Mouse (Mus musculus) embryo, embryonic 9.5 days (tissue): ENCODE results near the gene Igsf9.

Experiments
- DNase-seq: peaks from one replicate; pipeline ENCODE4 v3.0.0-alpha.2; 2017; ENCODE audit errors: extremely low spot score

Igsf9 gene

DNA sequence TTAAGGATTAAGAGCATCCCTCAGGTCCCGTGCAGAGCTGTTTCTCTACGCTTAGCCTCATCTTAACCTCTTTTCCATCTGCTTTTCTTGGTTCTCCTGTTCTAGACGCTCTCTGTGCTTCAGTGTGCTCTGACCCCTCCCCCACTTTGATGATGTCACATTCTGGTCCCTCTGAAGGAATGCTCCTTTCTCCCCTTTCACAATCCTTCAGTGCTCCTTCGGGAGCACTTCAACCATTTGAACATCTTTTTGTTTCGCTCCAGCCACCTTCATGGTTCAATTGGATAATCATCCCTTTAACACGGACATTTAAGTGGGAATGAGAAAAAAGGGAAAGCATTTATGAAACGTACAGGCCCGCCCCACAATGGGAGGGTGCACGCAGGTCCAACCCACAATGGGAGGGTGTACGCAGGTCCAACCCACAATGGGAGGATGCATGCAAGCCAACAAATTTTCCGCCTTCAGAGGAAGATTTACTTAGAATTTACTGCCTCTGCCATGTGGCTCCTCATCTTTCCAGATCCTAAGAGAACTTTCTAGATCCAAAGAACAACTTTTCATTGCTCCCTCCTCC, 13.2 kb upstream of the Igsf9 start:
- no peak for DNase-seq

DNA sequence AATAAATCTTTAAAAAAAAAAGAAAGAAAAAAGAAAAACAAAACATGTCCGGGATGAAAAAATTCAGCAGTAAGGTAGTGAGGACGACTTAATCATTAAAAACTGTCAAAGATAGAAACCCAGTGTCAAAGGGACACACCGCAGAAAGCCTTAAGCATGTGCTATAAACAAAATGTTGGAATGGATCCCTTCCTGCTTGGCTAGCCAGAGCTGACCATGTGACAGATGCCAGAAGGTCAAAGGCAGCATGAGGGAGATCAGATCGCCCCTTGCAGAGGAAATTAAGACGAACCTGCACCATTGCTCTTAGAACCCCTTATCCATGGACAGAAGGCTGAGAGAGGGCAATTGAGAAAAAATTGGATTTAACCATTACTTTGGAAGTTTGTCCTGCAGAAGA, 12.2 kb upstream of the Igsf9 start:
- no peak for DNase-seq

DNA sequence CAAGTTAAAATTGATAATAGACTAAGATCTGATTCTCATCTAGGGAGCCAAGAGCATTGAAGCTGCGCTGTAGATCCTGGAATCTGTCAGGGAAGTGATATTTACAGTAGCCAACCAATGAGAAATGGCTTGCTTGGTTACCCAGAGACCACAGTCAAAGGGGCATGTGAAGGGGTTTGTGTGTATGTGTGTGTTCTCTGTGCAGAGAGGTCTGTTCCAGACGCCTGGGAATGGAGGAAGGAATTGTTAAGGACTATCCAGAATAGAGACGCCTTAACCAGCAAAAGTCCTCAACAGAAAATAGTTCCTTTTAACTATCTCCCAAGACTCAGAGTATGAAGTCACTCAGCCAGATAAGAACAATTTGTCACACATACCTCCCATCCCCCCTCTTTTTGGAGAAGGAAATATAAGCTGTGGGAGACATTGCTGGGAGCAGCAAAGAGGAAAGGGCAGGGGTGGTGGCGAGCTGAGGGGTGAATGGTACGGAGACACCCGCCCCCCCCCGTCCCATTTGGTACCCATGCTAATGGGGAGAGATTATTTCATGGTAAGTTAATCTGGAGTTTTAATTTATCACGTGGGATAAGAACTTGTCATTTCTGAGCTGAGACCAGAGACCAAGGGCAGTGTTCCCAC, 11.7 kb upstream of the Igsf9 start:
- DNase-seq, result no peak

DNA sequence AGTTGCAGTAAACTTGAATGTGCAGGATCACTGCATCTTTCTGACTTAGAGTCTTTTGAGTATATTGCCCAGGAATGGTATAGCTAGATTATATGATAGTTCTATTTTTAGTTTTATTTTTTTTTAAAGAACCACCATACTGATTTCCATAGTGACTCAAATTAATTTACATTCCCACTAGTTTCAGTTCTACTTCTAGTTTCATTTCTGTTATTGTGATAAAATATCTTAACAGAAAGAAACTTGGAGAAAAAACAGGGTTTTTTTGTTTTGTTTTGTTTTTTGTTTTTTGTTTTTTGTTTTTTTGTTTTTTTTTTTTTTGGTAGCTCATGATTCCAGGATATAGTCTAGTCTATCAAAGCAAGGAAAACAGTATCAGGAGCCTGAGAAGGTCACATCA, 8.7 kb upstream of the Igsf9 start:
- DNase-seq, result no peak

DNA sequence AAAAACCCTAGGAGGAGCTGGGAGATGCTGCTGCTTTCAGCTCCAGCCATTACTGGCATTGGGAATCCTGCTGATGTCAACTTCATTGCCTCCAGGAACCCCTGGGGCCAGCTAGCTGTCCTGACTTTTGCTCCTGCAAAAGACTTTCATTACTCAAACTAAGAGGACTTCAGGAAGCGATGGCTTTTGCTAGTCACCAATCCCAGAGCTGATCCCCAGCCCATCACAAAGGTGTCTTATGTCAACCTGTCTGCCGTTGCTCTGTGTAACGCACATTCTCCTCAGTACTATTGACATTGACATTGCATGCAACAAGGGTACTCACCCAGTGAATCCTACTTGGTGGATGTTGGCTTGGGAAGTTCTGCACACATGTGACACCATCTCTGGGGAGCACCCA, 7.4 kb upstream of the Igsf9 start:
- no peak for DNase-seq

DNA sequence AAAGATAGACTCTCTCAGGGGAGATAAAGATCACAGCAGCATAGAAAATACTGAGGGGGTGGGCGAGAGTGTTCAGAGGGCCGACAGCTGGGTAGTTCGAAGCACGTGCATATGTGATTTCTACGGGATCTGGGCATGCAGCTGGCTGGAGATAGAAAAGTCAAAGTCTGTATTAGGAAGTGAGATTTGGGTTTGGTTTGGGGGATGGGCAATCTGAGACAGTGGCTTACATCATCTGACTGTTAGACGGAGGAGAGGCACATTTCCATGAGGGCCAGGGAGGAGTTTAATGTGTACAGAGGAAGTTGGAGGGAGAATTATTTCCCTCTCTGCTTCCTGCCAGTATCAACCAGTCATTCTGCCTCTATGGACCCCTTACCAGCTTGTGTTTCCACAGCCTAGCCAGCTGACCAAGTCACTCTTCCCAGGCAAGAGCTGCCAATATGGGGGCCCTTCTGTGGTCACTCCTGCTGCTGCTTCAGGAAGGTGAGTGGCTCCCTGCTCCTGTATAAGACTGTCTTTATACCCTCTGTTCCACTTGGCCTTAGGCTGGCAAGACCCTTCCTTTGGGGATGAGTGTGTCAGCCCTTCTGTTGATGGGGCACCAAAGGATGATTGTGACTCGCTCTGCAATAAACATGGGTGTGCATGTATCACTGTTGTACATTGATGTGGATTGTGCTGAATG, 6.4 kb upstream of the Igsf9 start, which contains the start of gene Slamf9:
Slamf9 (plus strand) TSS at position 305 of the 688 bp plus-strand sequence.
- no peak for DNase-seq

DNA sequence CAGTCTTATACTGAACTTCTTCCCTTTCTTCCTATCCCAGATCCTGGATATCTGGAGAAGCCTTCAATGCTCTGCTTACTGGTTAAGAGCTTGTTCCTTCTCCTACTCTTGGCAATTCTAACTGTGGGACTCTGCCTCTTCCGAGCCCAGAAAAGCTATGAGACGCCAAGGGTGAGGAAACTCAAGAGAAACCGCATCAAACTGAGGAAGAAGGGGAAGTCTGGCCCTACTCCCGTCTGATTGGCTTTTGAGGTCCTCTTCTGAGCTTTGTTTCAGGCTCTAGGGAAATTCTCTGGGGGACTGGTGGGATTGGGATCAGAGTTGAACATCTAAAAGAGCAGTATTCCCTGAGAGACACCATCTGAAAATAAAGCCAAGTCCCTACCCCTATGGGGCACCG, 3.6 kb upstream of the Igsf9 start:
- DNase-seq, result no peak

DNA sequence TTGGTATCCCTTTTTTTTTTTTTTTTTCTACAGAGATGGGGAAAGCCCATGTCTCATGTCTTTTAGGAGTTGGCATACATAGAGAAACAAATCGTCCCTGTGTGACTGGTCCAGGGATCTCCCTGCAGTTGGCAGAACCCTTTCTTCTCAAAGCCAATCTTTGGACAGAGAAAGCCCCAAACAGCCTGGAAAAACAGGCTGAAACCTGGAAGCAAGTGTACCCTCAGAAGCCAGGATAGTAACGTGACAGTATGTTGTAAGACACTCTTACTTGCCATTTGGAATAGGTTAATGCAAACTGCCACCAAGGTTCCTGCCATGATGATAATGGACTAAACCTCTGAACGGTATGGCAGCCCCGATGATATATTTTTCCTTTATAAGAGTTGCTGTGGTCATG, 1.2 kb upstream of the Igsf9 start:
- no peak for DNase-seq

DNA sequence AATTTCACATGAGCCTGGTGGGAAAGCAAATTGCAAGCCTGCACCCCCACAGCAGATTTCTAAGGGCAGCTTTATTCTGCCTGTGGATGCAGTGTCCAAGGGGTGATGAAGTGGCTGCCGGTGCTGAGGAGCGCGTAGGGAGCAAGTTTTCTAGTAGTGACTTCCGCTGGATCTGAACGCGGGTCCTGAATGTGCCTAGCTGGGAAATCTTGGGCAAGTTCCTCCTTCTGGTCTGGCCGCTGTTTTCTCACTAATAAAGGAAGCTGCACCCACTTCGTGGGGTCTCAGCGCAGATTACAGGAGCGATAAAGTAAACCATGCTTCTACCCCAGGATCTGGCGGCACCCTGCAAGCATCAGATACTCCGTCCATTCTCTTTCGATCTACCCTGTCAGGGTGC, 477 bp upstream of the Igsf9 start:
- no peak for DNase-seq

DNA sequence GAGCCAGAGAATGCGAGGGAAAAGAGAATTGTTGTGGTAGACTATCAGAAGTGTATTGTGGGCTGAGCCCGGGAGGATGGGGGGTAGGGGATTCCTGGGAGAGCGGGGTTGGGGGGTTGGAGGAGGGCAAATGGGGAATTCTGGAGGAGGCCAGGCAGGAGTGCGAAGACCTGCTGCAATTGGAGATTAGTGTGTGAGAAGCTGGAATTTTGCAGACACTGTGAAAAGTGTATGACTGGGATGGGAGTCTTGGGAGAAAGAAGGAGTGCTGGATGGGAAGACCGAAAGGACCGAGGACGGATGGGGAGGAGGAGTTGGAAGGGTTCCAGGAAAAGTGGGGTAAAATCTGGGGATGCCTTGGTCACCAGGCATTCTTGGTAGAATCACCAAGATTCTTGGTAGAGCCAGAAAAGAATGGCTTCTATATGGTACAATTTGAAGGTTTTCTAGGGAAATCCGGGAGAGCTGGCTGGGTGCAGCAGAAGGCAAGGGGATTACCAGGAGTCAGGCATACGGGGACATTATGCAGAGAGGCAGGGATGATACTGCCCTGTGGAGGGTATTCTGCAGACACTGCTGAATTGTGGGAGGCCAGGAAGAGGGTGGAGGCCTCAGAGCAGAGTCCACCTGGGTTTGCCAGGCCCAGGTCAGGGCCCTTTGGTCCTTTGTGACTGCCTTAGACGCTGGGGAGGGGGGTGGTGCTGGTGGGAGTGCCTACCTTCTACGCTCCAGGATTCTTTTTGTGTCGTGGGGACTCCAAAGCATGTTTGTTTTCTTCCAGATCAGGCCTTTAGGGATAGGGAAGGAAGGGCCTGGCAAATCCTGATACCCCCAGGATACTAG, 1.2 kb downstream of the Igsf9 start:
- no peak for DNase-seq

DNA sequence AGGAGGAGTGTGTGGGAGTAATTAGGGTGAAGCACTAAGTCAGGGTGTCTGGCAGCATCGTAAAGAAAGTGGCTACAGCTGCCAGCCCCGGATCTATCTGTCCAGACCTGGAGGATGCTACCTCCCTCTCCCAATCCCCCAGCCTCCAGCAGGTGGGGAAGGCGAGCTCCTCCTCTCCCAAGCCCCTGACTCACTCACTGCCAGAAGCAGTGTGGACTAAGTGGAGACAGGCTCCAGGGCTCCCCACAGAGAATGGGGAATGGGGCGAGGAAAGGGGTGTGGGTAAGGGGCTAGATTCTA, 1.7 kb downstream of the Igsf9 start:
- no peak for DNase-seq

DNA sequence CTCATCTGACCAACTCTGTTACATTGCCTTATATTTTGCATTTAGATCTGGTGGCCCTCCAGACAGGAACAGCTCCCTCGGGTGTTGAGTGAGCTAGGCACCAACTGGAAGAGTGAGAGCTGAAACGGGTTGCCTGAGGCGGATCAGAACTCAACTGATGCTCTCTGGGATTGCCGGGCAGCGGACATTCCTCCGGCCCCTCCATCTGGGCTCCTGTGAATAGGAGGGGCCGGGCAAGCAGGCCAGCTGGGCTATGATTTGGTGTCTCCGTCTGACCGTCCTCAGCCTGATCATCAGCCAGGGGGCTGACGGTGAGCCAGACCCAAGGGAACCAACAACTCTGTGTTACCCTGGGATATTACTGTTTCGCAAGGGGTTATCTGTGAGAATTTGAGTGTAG, 2.6 kb downstream of the Igsf9 start:
- no peak for DNase-seq

DNA sequence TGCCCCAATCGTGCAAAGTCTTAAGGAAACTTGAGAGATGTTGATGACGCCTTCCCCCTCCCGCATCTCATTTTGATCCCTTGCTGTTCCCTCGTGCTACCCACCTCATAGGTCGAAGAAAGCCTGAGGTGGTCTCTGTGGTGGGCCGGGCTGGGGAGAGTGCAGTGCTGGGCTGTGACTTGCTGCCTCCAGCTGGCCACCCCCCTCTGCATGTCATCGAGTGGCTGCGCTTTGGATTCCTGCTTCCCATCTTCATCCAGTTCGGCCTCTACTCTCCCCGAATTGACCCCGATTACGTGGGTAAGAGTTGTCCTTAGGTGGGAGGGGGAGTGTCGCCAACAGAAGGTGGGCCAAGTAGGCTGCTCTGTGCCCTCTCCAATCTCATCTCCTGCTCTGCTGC, 3.1 kb downstream of the Igsf9 start:
- DNase-seq, result no peak

DNA sequence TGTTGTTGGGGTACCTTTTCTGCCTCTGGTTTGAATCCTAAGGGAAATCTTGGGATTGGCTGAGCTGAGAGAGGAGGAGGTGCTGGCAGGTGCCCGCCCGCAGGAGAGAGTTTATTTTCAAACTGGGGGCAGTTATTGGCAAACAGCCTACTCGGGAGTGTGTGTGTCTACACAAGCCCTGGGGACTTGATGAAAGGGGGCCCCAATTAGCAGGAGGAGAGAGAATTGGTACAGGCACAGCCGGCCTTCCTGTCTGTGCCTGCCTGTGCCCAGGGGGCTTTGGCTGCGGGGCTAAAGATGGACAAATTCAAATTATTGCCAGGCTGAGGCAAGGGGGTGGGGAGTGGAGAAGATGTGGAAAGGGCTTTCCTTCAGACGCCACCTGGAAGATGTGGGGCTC, 4.2 kb downstream of the Igsf9 start:
- no peak for DNase-seq

DNA sequence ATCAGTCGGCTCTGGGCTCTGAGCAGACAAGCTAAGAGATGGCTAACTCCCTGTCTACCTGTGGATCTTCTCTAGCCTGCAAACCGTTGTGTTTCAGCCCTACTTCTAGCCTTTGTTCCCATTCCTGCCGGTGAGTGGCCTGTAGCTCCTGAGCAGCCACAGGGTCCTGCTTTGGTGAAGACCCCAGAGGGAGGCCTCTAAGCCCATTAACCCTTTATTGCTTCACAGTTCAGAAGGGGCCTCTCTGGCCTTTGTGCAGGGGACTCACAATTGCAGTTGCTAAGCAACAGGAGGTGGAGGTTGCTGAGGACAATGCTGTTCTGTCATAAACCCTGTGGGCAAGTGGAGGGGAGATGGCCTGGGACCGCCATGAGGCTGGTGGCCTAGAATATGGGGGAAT, 4.6 kb downstream of the Igsf9 start:
- peak; percentile 62 for DNase-seq

DNA sequence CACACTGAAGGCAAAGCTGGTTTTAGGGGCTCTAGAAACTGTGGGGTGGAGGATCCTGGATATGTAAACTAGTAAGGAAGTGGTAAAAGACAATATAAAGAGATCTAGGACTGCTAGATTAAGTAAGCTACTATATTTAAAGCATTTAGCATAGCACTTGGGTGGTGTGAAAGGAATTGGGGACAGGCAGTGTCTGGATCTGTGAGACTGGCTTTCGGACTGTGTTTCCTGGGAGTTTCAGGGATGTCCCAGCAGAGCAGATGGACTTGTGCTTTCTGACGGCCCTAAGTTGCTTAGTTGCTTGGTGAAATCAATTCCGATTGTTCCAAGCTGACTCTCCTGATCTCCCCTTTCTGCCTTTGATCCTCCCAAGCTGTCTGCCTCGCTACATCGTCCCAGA, 5.1 kb downstream of the Igsf9 start:
- DNase-seq, result no peak

DNA sequence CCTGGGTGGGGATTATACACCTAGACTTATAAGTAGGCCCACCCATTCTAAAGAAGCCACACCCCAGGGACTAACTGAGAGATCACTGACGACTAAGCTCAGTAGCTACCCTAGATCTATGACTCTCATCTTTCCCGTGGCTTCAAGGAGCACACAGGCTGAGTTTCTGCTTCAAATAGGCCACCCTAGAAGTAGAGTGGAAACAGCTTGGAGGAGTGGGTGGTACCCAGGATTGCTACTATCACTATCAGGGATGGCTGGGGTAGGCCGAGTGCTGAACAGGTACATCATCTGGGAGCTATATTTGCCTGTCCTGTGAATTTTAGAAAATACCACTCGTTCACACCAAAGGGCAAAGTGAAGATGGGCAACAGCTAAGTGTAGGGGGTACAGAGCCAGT, 6.3 kb downstream of the Igsf9 start:
- no peak for DNase-seq

DNA sequence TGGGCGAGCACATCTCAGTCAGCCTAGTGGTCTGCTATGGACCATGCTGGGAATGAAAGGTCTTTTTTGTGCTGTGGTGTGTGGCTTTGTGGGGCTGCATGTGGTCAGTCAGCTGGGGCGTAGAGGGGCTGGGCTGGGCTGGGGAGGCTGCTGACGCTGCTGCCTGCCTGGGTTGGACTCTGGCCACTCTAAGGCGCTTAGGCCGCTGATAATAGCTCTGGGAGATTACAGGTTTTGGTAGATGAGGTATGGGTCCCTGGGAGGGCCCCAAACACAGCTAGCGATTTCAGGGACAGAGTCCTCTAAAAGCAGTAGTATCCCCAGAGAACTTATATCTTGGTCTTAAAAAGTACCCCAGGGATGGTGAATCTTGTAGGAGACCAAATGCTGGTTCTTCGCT, 7.2 kb downstream of the Igsf9 start:
- DNase-seq, result no peak

DNA sequence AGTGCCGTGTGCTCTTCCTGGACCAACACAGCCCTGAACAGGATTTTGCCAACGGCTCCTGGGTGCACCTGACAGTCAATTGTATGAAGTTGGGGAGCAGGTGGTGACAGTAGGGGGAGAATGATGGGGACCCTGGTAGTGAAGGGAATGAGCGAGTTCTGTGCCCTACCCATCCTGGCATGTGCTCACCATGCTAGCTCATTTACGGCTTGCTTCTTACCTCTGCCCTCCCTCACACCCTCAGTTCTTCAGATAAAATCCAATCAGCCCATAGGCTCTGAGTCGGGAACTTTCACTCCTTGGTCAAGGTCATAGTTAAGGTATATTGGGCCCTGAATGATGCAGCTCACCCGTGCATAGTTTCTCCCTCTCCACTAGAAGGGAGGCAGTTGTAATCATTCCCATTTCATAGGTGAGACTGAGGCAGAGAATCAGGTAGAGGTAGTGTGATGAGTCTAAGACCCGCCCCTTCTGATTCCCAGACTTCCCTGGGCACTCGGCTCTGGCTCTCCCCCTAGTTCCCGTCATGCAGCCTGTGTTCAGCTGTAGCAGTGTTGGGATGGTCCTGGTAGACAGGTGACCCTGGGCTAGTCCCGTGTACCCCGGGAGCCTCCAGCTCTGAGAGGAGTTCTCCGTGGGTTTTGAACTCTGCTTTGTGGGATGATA, 8.1 kb downstream of the Igsf9 start:
- no peak for DNase-seq

DNA sequence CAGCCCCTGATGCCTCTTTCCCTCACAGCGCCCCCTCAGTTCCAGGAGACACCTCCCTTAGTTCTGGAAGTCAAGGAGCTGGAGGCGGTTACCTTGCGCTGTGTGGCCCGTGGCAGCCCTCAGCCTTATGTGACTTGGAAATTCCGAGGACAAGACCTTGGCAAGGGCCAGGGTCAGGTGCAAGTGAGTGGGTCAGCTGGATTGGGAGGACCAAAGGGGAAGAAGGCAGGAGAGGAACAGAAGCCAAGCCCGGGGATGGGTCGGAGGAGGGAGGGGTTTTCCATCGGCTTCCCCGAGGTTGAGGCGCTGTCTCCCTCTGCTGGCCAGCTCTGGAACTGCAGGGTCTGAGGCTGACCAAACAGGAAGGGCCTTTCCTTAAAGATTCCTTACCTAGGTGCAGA, 8.7 kb downstream of the Igsf9 start:
- DNase-seq, result peak; percentile 89

DNA sequence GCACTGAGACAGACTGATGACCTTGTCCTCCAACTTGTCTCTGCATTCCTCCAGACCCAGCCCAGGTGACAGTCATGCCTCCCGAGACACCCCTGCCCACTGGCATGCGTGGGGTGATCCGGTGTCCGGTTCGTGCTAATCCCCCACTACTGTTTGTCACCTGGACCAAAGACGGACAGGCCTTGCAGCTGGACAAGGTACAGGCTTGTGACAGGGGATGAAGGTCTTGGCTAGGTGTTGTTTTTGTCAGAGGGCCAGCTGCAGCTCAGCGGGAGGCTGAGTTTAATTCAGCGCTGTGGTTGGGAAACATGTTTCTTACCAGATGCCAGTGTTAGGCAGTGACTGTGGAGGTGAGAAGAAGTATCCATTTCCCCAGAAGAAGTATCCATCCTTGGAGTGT, 10.5 kb downstream of the Igsf9 start:
- DNase-seq, result no peak

DNA sequence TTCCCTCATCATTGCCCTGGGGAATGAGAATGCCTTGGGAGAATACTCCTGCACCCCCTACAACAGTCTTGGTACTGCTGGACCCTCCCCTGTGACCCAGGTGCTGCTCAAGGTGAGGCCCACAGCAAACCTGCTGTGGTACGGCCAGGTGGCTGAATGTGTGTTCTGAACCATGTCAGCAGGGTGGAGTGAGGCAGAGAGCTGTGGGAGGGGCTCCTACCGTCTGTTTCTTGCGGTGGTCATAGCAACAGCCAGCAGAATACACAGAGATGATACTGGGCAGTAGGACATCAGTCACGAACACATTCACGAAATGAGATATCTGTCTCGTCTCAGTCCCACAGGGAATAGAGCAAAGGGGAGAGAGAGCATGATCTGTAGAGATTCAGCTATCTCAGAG, 11.9 kb downstream of the Igsf9 start:
- DNase-seq, result no peak
